Mouse (Mus musculus) hindbrain, embryonic 12.5 days (tissue): Measurements from ENCODE around the gene Ccnb1. TPM values are rescaled to one million over a fixed set of nuclear protein-coding genes. Genes with fewer than 3 reads are reported as not detected.
"Not testable (repeated sequence)": the region's sequence is repeated elsewhere in the genome, so short reads cannot be mapped to it uniquely, and the experiment has no call there.

Experiments used
- ATAC-seq: fragments of 200-750 bp; cut with Nextera tagmentation; 2 replicates; pipeline ENCODE4 v1.8.0; 2017; ENCODE audit warnings: moderate TSS enrichment; ENCODE audit not compliant: low FRiP score
- H3K27ac ChIP-seq: fragments of 300-500 bp; sonication (generic); 2 replicates; pipeline ENCODE4 v1.5.1; 2016; ENCODE audit warnings: mild to moderate bottlenecking
- H3K27me3 ChIP-seq: fragments of 300-500 bp; sonication (generic); 2 replicates; pipeline ENCODE4 v1.6.1; 2016; ENCODE audit warnings: mild to moderate bottlenecking
- H3K36me3 ChIP-seq: fragments of 300-500 bp; sonication (generic); 2 replicates; pipeline ENCODE4 v1.6.1; 2016; ENCODE audit warnings: mild to moderate bottlenecking
- H3K4me1 ChIP-seq: fragments of 300-500 bp; sonication (generic); 2 replicates; pipeline ENCODE4 v1.6.1; 2016
- H3K4me2 ChIP-seq: fragments of 300-500 bp; sonication (generic); replicated peaks from 2 replicates; pipeline ENCODE4 v1.6.1; 2016; ENCODE audit warnings: mild to moderate bottlenecking
- H3K4me3 ChIP-seq: fragments of 300-500 bp; sonication (generic); 2 replicates; pipeline ENCODE4 v1.5.1; 2016; ENCODE audit warnings: mild to moderate bottlenecking
- H3K9ac ChIP-seq: fragments of 300-500 bp; sonication (generic); 2 replicates; pipeline ENCODE4 v1.6.1; 2016; ENCODE audit warnings: mild to moderate bottlenecking, moderate library complexity
- H3K9me3 ChIP-seq: fragments of 300-500 bp; sonication (generic); replicated peaks from 2 replicates; pipeline ENCODE4 v1.6.1; 2016; ENCODE audit warnings: mild to moderate bottlenecking
- WGBS: fragments of 180-500 bp; shearing (Covaris S2); methylation state at CpG from one replicate; pipeline ENCODE4 v1.1.7; 2016; 5-methylcytosine and 5-hydroxymethylcytosine counted together
- polyA plus RNA-seq: library from polyadenylated mRNA; unstranded; fragments of >200 nt; fragmentation: Nextera tagmentation; extraction: Ambion mirVana; gene quantifications from 2 replicates; pipeline ENCODE4 v1.2.1, GENCODE M21; 2016

The Ccnb1 gene
- polyA plus RNA-seq, 1 experiment from 2014 or later = 189 TPM

- Histone ChIP-seq H3K36me3 (no peaks in the 10 kb centered on the region), H3K9ac (no peak overlapping the region), H3K4me2 (no peak overlapping the region), H3K27me3 (no peaks in the 10 kb centered on the region), H3K4me3 (no peak overlapping the region), H3K27ac (no peak overlapping the region), H3K9me3 (no peaks in the 10 kb centered on the region), H3K4me1 (no peaks in the 10 kb centered on the region)
- ATAC-seq = no peak
- 84% methylated on average over 6 of the region's 6 CpGs for WGBS
Observed at GRCm38 (mm10) chr13:100753011-100753410, 33.4 kb downstream of the Ccnb1 start.

GRCm38 (mm10) chr13:100752529-100752928 lies 33.8 kb downstream of the Ccnb1 start:
- no peak for ATAC-seq
- WGBS = 93% methylated on average over 8 of the region's 8 CpGs
- Histone ChIP-seq H3K27me3 (no peaks in the 10 kb centered on the region), H3K4me1 (no peaks in the 10 kb centered on the region), H3K9ac (no peak overlapping the region), H3K27ac (no peak overlapping the region), H3K36me3 (no peaks in the 10 kb centered on the region), H3K4me3 (no peak overlapping the region), H3K9me3 (no peaks in the 10 kb centered on the region), H3K4me2 (no peak overlapping the region)

- H3K4me2 ChIP-seq = no peak overlapping the region
- H3K27ac ChIP-seq = no peak overlapping the region
Observed at GRCm38 (mm10) chr13:100751402-100751801, 35.0 kb downstream of the Ccnb1 start.

GRCm38 (mm10) chr13:100750799-100751198 lies 35.6 kb downstream of the Ccnb1 start:
- no peak overlapping the region for H3K9ac ChIP-seq
- no peaks in the 10 kb centered on the region for H3K36me3 ChIP-seq
- H3K4me3 ChIP-seq = no peak overlapping the region
- H3K27me3 ChIP-seq = no peaks in the 10 kb centered on the region
- no peaks in the 10 kb centered on the region for H3K4me1 ChIP-seq
- WGBS = 88% methylated on average over 5 of the region's 5 CpGs
- no peak for ATAC-seq
- H3K27ac ChIP-seq = no peak overlapping the region
- no peak overlapping the region for H3K4me2 ChIP-seq
- no peaks in the 10 kb centered on the region for H3K9me3 ChIP-seq

More at GRCm38 (mm10) chr13:100751402-100751801, 35.0 kb downstream of the Ccnb1 start:
- H3K9me3 ChIP-seq = no peaks in the 10 kb centered on the region
- H3K9ac ChIP-seq = no peak overlapping the region
- ATAC-seq = no peak
- 86% methylated on average over 3 of the region's 3 CpGs for WGBS
- no peaks in the 10 kb centered on the region for H3K27me3 ChIP-seq
- H3K4me1 ChIP-seq = no peaks in the 10 kb centered on the region
- no peaks in the 10 kb centered on the region for H3K36me3 ChIP-seq
- no peak overlapping the region for H3K4me3 ChIP-seq

- H3K36me3 ChIP-seq = no peaks in the 10 kb centered on the region
- no peak overlapping the region for H3K4me2 ChIP-seq
- no peak for ATAC-seq
- no peak overlapping the region for H3K4me3 ChIP-seq
- WGBS = 44% methylated on average over 8 of the region's 8 CpGs
- no peak overlapping the region for H3K27ac ChIP-seq
- H3K9me3 ChIP-seq = no peaks in the 10 kb centered on the region
- no peaks in the 10 kb centered on the region for H3K27me3 ChIP-seq
- H3K9ac ChIP-seq = no peak overlapping the region
- H3K4me1 ChIP-seq = no peaks in the 10 kb centered on the region
Observed at GRCm38 (mm10) chr13:100748638-100749037, 37.7 kb downstream of the Ccnb1 start.

- Histone ChIP-seq H3K27ac (no peak overlapping the region), H3K9ac (no peak overlapping the region), H3K9me3 (no peaks in the 10 kb centered on the region), H3K4me3 (no peak overlapping the region), H3K36me3 (no peaks in the 10 kb centered on the region), H3K27me3 (no peaks in the 10 kb centered on the region), H3K4me1 (peaks cover 5% of the 10 kb centered on the region; the same call in 1 of the 2 replicates), H3K4me2 (no peak overlapping the region)
- WGBS = 94% methylated on average over 3 of the region's 3 CpGs
- ATAC-seq = no peak
Observed at GRCm38 (mm10) chr13:100746090-100746489, 40.3 kb downstream of the Ccnb1 start.

GRCm38 (mm10) chr13:100744036-100744744 lies 42.2 kb downstream of the Ccnb1 start, which contains the start of gene Mrps36:
Mrps36 (minus strand) TSS chr13:100744659.
- ATAC-seq = peak; percentile 98
- peak within 1 kb of the TSS; percentile 79 for H3K9ac ChIP-seq

GRCm38 (mm10) chr13:100743346-100744035 lies 42.9 kb downstream of the Ccnb1 start:
- Histone ChIP-seq H3K4me1 (peaks cover 5% of the 10 kb centered on the region; the same call in 1 of the 2 replicates), H3K27me3 (no peaks in the 10 kb centered on the region), H3K4me2 (peak overlapping the region; percentile 63), H3K4me3 (peak overlapping the region; percentile 81), H3K9me3 (no peaks in the 10 kb centered on the region), H3K9ac (peak overlapping the region; percentile 79), H3K27ac (peak overlapping the region; percentile 96), H3K36me3 (0 out of 2 replicates have a peak, but pooled peaks cover under 1% of the 10 kb centered on the region)
- 66% methylated on average over 11 of the region's 11 CpGs for WGBS
- ATAC-seq = peak; percentile 59

More at GRCm38 (mm10) chr13:100744036-100744744, 42.2 kb downstream of the Ccnb1 start, which contains the start of gene Mrps36:
- under 1% methylated on average over 52 of the region's 52 CpGs for WGBS
- no peaks in the 10 kb centered on the region for H3K36me3 ChIP-seq
- H3K4me1 ChIP-seq = peaks cover 5% of the 10 kb centered on the region; the same call in 1 of the 2 replicates
- H3K4me3 ChIP-seq = peak within 1 kb of the TSS; percentile 81
- no peaks in the 10 kb centered on the region for H3K9me3 ChIP-seq
- peak within 1 kb of the TSS; percentile 63 for H3K4me2 ChIP-seq
- peak within 1 kb of the TSS; percentile 96 for H3K27ac ChIP-seq
- no peaks in the 10 kb centered on the region for H3K27me3 ChIP-seq

- H3K4me2 ChIP-seq = no peak overlapping the region
- no peaks in the 10 kb centered on the region for H3K27me3 ChIP-seq
- peaks cover 5% of the 10 kb centered on the region; the same call in 1 of the 2 replicates for H3K4me1 ChIP-seq
- no peak for ATAC-seq
- H3K36me3 ChIP-seq = 0 out of 2 replicates have a peak, but pooled peaks cover 3% of the 10 kb centered on the region
- H3K27ac ChIP-seq = no peak overlapping the region
- H3K9me3 ChIP-seq = no peaks in the 10 kb centered on the region
- 88% methylated on average over 5 of the region's 5 CpGs for WGBS
- no peak overlapping the region for H3K9ac ChIP-seq
- H3K4me3 ChIP-seq = no peak overlapping the region
Observed at GRCm38 (mm10) chr13:100742831-100743230, 43.5 kb downstream of the Ccnb1 start.

GRCm38 (mm10) chr13:100732756-100733155 lies 53.6 kb downstream of the Ccnb1 start:
- H3K27me3 ChIP-seq = no peaks in the 10 kb centered on the region
- no peaks in the 10 kb centered on the region for H3K9me3 ChIP-seq
- no peak overlapping the region for H3K4me2 ChIP-seq
- H3K4me3 ChIP-seq = no peak overlapping the region
- no peak for ATAC-seq
- H3K27ac ChIP-seq = no peak overlapping the region
- peaks cover 14% of the 10 kb centered on the region for H3K4me1 ChIP-seq
- no peak overlapping the region for H3K9ac ChIP-seq
- H3K36me3 ChIP-seq = peaks cover 27% of the 10 kb centered on the region
- 90% methylated on average over 2 of the region's 2 CpGs for WGBS

- ATAC-seq, H3K27ac ChIP-seq, H3K9me3 ChIP-seq, H3K4me3 ChIP-seq, H3K27me3 ChIP-seq: not testable (repeated sequence)
- peak overlapping the region; percentile 69 for H3K4me2 ChIP-seq
- H3K9ac ChIP-seq = 0 out of 2 replicates have a peak overlapping the region, but pooled peaks have one; percentile 38
- peaks cover 14% of the 10 kb centered on the region for H3K4me1 ChIP-seq
- WGBS = 90% methylated on average over 6 of the region's 6 CpGs
- peaks cover 24% of the 10 kb centered on the region for H3K36me3 ChIP-seq
Observed at GRCm38 (mm10) chr13:100731462-100732046, 54.8 kb downstream of the Ccnb1 start.

- no peaks in the 10 kb centered on the region for H3K27me3 ChIP-seq
- peak within 1 kb of the TSS; percentile 87 for H3K9ac ChIP-seq
- peaks cover 21% of the 10 kb centered on the region for H3K36me3 ChIP-seq
- H3K4me3 ChIP-seq = peak within 1 kb of the TSS; percentile 83
- under 1% methylated on average over 19 of the region's 19 CpGs for WGBS
- peak; percentile 99 for ATAC-seq
- peaks cover 14% of the 10 kb centered on the region for H3K4me1 ChIP-seq
- peak within 1 kb of the TSS; percentile 69 for H3K4me2 ChIP-seq
- H3K27ac ChIP-seq = peak within 1 kb of the TSS; percentile 87
- H3K9me3 ChIP-seq = no peaks in the 10 kb centered on the region
Observed at GRCm38 (mm10) chr13:100730861-100731176, 55.6 kb downstream of the Ccnb1 start, which contains the start of gene Cdk7. Cdk7 (minus strand) TSS chr13:100730939.
